Mouse (Mus musculus): ENCODE measurements around the gene Cox19. TPM values are rescaled to one million over a fixed set of nuclear protein-coding genes. Genes with fewer than 3 reads are reported as not detected.

Gene Cox19
- polyA plus RNA-seq, 1 experiment = 66.0 TPM

- no peak overlapping the region for H3ac ChIP-seq (ENCODE audit: control insufficient read depth, insufficient read length)
- H3K27me3 ChIP-seq (ENCODE audit: control insufficient read depth, insufficient read depth, insufficient read length) = peaks cover 4% of the 10 kb centered on the region
- H3K4me2 ChIP-seq (ENCODE audit: low read depth) = no peak overlapping the region
- no peak overlapping the region for H3K4me3 ChIP-seq
- H3K36me3 ChIP-seq (ENCODE audit: control insufficient read depth, insufficient read depth) = no peaks in the 10 kb centered on the region
- TF ChIP-seq TCF3 (IDR thresholded peaks at IDR 0.05; ENCODE audit: insufficient read length, low read depth) (no peak), POLR2A (IDR thresholded peaks at IDR 0.05; ENCODE audit: insufficient read length, low read depth) (no peak), USF1 (IDR thresholded peaks at IDR 0.05; ENCODE audit: low read depth) (no peak), CEBPB (IDR thresholded peaks at IDR 0.05; ENCODE audit: insufficient read depth, poor library complexity, severe bottlenecking) (no peak), MAX (IDR thresholded peaks at IDR 0.05; ENCODE audit: low read depth) (no peak), MYOG (IDR thresholded peaks at IDR 0.05; ENCODE audit: control insufficient read depth in 1 of 3, insufficient read depth in 1 of 3, insufficient read length in 2 of 3, low read depth in 2 of 3) (no peak), REST (IDR thresholded peaks at IDR 0.05; ENCODE audit: insufficient read depth, insufficient read length) (no peak), TCF12 (IDR thresholded peaks at IDR 0.05; ENCODE audit: insufficient read depth, poor library complexity, severe bottlenecking) (no peak), POLR2AphosphoS2 (IDR thresholded peaks at IDR 0.05; ENCODE audit: insufficient read length, low read depth) (no peak), MYOD1 (IDR thresholded peaks at IDR 0.05; ENCODE audit: control insufficient read depth in 1 of 3, insufficient read length in 2 of 3, low read depth in 2 of 3) (no peak), SRF (IDR thresholded peaks at IDR 0.05; ENCODE audit: control insufficient read depth, insufficient read length, low read depth) (no peak), E2F4 (IDR thresholded peaks at IDR 0.05; ENCODE audit: insufficient read depth) (no peak)
- H3K79me2 ChIP-seq (ENCODE audit: control insufficient read depth, insufficient read depth) = no peaks in the 10 kb centered on the region
Measured at GRCm38 (mm10) chr5:139332590-139333272, 18.5 kb downstream of the Cox19 start.

- no peak overlapping the region for H3ac ChIP-seq (ENCODE audit: control insufficient read depth, insufficient read length)
- TF ChIP-seq POLR2AphosphoS2 (IDR thresholded peaks at IDR 0.05; ENCODE audit: insufficient read length, low read depth) (no peak), POLR2A (IDR thresholded peaks at IDR 0.05; ENCODE audit: insufficient read length, low read depth) (no peak), MAX (IDR thresholded peaks at IDR 0.05; ENCODE audit: low read depth) (no peak), SRF (IDR thresholded peaks at IDR 0.05; ENCODE audit: control insufficient read depth, insufficient read length, low read depth) (no peak), TCF3 (IDR thresholded peaks at IDR 0.05; ENCODE audit: insufficient read length, low read depth) (no peak), REST (IDR thresholded peaks at IDR 0.05; ENCODE audit: insufficient read depth, insufficient read length) (no peak), MYOD1 (IDR thresholded peaks at IDR 0.05; ENCODE audit: control insufficient read depth in 1 of 3, insufficient read length in 2 of 3, low read depth in 2 of 3) (no peak), MYOG (IDR thresholded peaks at IDR 0.05; ENCODE audit: control insufficient read depth in 1 of 3, insufficient read depth in 1 of 3, insufficient read length in 2 of 3, low read depth in 2 of 3) (no peak)
- no peaks in the 10 kb centered on the region for H3K36me3 ChIP-seq (ENCODE audit: control insufficient read depth, insufficient read depth)
- H3K27me3 ChIP-seq (ENCODE audit: control insufficient read depth, insufficient read depth, insufficient read length) = peaks cover 4% of the 10 kb centered on the region
- H3K79me2 ChIP-seq (ENCODE audit: control insufficient read depth, insufficient read depth) = no peaks in the 10 kb centered on the region
- no peak overlapping the region for H3K4me3 ChIP-seq
- no peak overlapping the region for H3K4me2 ChIP-seq (ENCODE audit: low read depth)
Measured at GRCm38 (mm10) chr5:139331742-139332141, 19.5 kb downstream of the Cox19 start.

GRCm38 (mm10) chr5:139330766-139331165, 20.5 kb downstream of the Cox19 start:
- Histone ChIP-seq H3K36me3 (ENCODE audit: control insufficient read depth, insufficient read depth) (no peaks in the 10 kb centered on the region), H3K4me3 (no peak overlapping the region), H3K27me3 (ENCODE audit: control insufficient read depth, insufficient read depth, insufficient read length) (peaks cover 7% of the 10 kb centered on the region), H3K4me2 (ENCODE audit: low read depth) (no peak overlapping the region), H3K79me2 (ENCODE audit: control insufficient read depth, insufficient read depth) (no peaks in the 10 kb centered on the region), H3ac (ENCODE audit: control insufficient read depth, insufficient read length) (no peak overlapping the region)
- TF ChIP-seq E2F4 (IDR thresholded peaks at IDR 0.05; ENCODE audit: insufficient read depth) (no peak), POLR2A (IDR thresholded peaks at IDR 0.05; ENCODE audit: insufficient read length, low read depth) (no peak), POLR2AphosphoS2 (IDR thresholded peaks at IDR 0.05; ENCODE audit: insufficient read length, low read depth) (no peak), TCF3 (IDR thresholded peaks at IDR 0.05; ENCODE audit: insufficient read length, low read depth) (no peak), MYOD1 (IDR thresholded peaks at IDR 0.05; ENCODE audit: control insufficient read depth in 1 of 3, insufficient read length in 2 of 3, low read depth in 2 of 3) (no peak), CEBPB (IDR thresholded peaks at IDR 0.05; ENCODE audit: insufficient read depth, poor library complexity, severe bottlenecking) (no peak), MAX (IDR thresholded peaks at IDR 0.05; ENCODE audit: low read depth) (no peak), SRF (IDR thresholded peaks at IDR 0.05; ENCODE audit: control insufficient read depth, insufficient read length, low read depth) (no peak), REST (IDR thresholded peaks at IDR 0.05; ENCODE audit: insufficient read depth, insufficient read length) (no peak), TCF12 (IDR thresholded peaks at IDR 0.05; ENCODE audit: insufficient read depth, poor library complexity, severe bottlenecking) (no peak), MYOG (IDR thresholded peaks at IDR 0.05; ENCODE audit: control insufficient read depth in 1 of 3, insufficient read depth in 1 of 3, insufficient read length in 2 of 3, low read depth in 2 of 3) (no peak), USF1 (IDR thresholded peaks at IDR 0.05; ENCODE audit: low read depth) (no peak)

- Histone ChIP-seq H3K4me3 (no peak overlapping the region), H3K36me3 (ENCODE audit: control insufficient read depth, insufficient read depth) (no peaks in the 10 kb centered on the region), H3ac (ENCODE audit: control insufficient read depth, insufficient read length) (no peak overlapping the region), H3K79me2 (ENCODE audit: control insufficient read depth, insufficient read depth) (no peaks in the 10 kb centered on the region), H3K27me3 (ENCODE audit: control insufficient read depth, insufficient read depth, insufficient read length) (peaks cover 38% of the 10 kb centered on the region), H3K4me2 (ENCODE audit: low read depth) (no peak overlapping the region)
- TF ChIP-seq E2F4 (IDR thresholded peaks at IDR 0.05; ENCODE audit: insufficient read depth) = no peak
Measured at GRCm38 (mm10) chr5:139327634-139328020, 23.6 kb downstream of the Cox19 start.

- TF ChIP-seq TCF3 (IDR thresholded peaks at IDR 0.05; ENCODE audit: insufficient read length, low read depth) = no peak
- TF ChIP-seq E2F4 (IDR thresholded peaks at IDR 0.05; ENCODE audit: insufficient read depth) = no peak
- no peak for TF ChIP-seq REST (IDR thresholded peaks at IDR 0.05; ENCODE audit: insufficient read depth, insufficient read length)
- TF ChIP-seq USF1 (IDR thresholded peaks at IDR 0.05; ENCODE audit: low read depth) = no peak
- TF ChIP-seq CEBPB (IDR thresholded peaks at IDR 0.05; ENCODE audit: insufficient read depth, poor library complexity, severe bottlenecking) = no peak
- TF ChIP-seq MAX (IDR thresholded peaks at IDR 0.05; ENCODE audit: low read depth) = no peak
- TF ChIP-seq MYOG (IDR thresholded peaks at IDR 0.05; ENCODE audit: control insufficient read depth in 1 of 3, insufficient read depth in 1 of 3, insufficient read length in 2 of 3, low read depth in 2 of 3) = no peak
- TF ChIP-seq SRF (IDR thresholded peaks at IDR 0.05; ENCODE audit: control insufficient read depth, insufficient read length, low read depth) = no peak
- TF ChIP-seq TCF12 (IDR thresholded peaks at IDR 0.05; ENCODE audit: insufficient read depth, poor library complexity, severe bottlenecking) = no peak
- TF ChIP-seq MYOD1 (IDR thresholded peaks at IDR 0.05; ENCODE audit: control insufficient read depth in 1 of 3, insufficient read length in 2 of 3, low read depth in 2 of 3) = no peak
- no peak for TF ChIP-seq POLR2AphosphoS2 (IDR thresholded peaks at IDR 0.05; ENCODE audit: insufficient read length, low read depth)
- TF ChIP-seq POLR2A (IDR thresholded peaks at IDR 0.05; ENCODE audit: insufficient read length, low read depth) = no peak
- Histone ChIP-seq H3K4me2 (ENCODE audit: low read depth) (no peak overlapping the region), H3ac (ENCODE audit: control insufficient read depth, insufficient read length) (no peak overlapping the region), H3K36me3 (ENCODE audit: control insufficient read depth, insufficient read depth) (no peaks in the 10 kb centered on the region), H3K4me3 (no peak overlapping the region), H3K27me3 (ENCODE audit: control insufficient read depth, insufficient read depth, insufficient read length) (peaks cover 42% of the 10 kb centered on the region), H3K79me2 (ENCODE audit: control insufficient read depth, insufficient read depth) (no peaks in the 10 kb centered on the region)
Measured at GRCm38 (mm10) chr5:139326986-139327633, 24.1 kb downstream of the Cox19 start.

Data from myocyte (in vitro differentiated cells).